Mouse (Mus musculus) CH12F3 (cell line): Measurements from ENCODE around the gene Rbm43.
"Not testable (repeated sequence)": the region's sequence is repeated elsewhere in the genome, so short reads cannot be mapped to it uniquely, and the experiment has no call there.

Experiments
- in situ Hi-C: fragments of 300-500 bp; cut with MboI; formaldehyde crosslinking; loops from 2 replicates; pipeline ENCODE4 v1.14.3; 2020; ENCODE audit warnings: low sequenced_read_pairs

Gene Rbm43

DNA sequence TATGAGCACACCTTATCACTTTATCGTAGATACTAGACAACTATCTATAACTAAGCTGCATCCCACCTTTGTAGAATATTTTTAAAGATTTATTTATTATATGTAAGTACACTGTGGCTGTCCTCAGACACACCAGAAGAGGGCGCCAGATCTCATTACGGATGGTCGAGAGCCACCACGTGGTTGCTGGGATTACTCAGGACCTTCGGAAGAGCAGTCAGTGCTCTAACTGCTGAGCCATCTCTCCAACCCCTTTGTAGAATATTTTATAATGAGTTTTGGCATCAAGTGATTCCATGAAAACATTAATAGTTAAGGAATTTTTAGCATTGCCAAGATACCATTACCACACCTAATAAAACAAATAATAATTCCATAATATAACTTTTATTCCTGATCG is 20.4 kb downstream of the Rbm43 start:
- in situ Hi-C loops: loop anchor here (25.0 kb wide), 1 partner anchor 1602 kb away; no protein-coding TSS in a partner anchor

DNA sequence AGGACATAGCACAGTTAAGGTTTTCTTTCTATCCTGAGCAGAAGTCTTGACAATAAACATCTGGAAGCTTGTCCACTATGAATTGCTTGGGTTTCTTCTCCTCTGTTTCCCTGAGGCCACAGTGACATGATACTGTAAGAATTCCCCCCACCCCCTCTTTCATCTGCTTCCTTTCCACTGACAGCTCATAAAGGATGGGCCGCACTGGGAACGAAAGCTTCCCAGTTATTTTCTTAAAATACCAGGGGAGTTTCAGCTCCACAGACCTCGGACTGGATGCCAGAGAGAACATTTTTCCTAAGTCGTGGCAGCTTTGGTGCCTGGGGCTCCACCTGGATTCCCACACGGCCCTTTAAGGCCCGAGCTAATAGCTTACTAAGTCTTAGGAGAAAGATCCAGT is 22.2 kb downstream of the Rbm43 start:
- in situ Hi-C loops: loop anchor here (25.0 kb wide), 1 partner anchor 1600 kb away; no protein-coding TSS in a partner anchor

DNA sequence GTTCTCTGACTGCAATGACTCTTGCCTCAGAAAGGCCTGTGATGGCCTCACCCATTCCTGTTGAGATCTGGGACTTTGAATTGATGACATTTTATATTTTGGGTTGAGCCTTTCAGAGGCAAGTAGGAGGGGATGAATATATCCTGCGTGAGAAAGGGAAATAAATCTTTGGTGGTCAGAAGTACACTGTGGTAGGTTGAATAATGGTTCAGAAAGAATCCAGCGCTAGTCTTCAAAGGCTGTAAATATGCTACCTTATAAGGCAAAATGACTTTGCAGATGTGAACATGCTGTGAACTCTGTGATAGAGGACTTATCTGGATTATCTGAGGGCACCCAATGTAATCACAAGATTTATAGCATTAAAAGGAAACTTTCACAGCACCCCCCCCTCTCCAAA is 23.1 kb downstream of the Rbm43 start:
- in situ Hi-C loops: loop anchor here (25.0 kb wide), 1 partner anchor 1600 kb away; no protein-coding TSS in a partner anchor

DNA sequence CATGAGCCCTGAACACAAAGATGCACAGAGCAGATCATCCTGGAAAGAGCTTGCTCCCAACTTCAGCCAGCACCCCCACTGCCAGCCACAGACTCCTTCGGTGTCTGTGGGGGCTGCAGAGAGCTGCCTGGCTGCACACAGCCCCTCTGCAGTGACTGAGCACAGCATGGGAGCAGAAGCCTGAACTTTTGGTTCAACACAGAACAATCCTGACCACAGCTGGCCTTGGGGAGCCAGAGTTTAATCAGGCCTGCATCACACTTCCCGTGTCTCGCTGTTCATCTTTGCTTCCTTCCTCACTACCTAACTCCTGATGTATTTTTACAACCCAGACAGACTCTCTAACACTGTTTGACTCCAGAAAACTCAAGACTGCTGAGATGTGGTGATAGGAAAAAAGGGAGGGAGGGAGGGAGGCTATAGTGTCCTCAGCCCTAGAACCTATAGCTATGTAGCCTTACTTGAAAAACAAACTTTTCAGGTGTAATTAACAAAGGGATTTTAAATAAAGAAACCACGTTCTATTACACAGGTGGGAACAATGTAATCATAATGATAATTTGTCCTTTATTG is 27.3 kb downstream of the Rbm43 start:
- in situ Hi-C loops: loop anchor here (25.0 kb wide), 1 partner anchor 1595 kb away; no protein-coding TSS in a partner anchor

- in situ Hi-C loops: loop anchor here (25.0 kb wide), 1 partner anchor 1593 kb away; no protein-coding TSS in a partner anchor
Measured at GRCm38 (mm10) chr2:51905637-51906036, 29.3 kb downstream of the Rbm43 start.

DNA sequence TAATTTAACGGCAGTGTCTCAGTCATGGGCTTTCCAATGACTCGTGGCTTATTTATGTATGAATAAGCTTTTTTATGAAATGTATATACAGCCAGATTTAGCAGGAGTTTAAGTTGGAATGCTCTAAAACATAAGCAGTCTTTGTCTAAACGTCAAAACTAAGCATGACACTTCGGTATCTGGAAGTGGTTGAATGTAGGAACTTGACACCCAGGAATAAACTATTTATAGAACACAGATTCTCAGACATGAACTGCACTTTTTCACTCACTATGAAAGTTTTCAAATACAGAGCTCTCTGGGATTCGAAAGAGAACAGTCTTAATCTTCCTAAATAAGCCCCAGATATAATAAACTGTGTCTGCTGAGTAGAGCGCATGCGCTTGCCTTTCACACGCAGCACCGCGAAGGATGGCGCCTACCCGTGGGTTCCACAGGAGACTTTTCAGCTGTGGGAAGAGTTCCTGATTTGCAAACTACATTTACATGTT is 42.5 kb downstream of the Rbm43 start:
- in situ Hi-C loops: no loop called here

GRCm38 (mm10) chr2:51890961-51891360 is 44.0 kb downstream of the Rbm43 start:
- in situ Hi-C loops: no loop called here

- in situ Hi-C loops: not testable (repeated sequence)
Measured at GRCm38 (mm10) chr2:51890139-51890538, 44.8 kb downstream of the Rbm43 start.

DNA sequence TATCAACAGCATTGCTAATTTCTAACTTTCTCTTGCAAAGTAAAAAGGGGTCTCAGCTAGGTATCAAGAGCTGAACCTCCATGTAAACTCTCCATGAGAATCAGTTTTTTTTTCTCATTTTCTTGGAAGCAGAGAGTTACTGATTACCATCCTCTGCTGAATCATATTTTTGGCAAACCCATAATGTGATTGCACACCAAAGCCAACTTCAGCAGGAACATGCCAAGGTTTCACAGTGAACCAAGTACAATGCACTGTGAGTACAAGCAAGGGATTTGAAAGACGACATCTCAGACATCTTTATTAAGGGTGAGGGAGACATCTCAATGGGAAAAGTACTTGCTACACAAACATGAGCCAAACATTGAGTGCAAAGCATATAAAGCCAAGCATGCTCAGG is 54.8 kb downstream of the Rbm43 start:
- in situ Hi-C loops: no loop called here
